Mouse (Mus musculus) yolk sac, embryonic 10.5 days (tissue): ENCODE measurements around the gene Prr12.
"Not testable (repeated sequence)": the region's sequence is repeated elsewhere in the genome, so short reads cannot be mapped to it uniquely, and the experiment has no call there.

ENCODE experiments used
- DNase-seq: peaks from one replicate; pipeline ENCODE4 v3.0.0-alpha.2; 2017; ENCODE audit warnings: low spot score

The Prr12 gene

DNA sequence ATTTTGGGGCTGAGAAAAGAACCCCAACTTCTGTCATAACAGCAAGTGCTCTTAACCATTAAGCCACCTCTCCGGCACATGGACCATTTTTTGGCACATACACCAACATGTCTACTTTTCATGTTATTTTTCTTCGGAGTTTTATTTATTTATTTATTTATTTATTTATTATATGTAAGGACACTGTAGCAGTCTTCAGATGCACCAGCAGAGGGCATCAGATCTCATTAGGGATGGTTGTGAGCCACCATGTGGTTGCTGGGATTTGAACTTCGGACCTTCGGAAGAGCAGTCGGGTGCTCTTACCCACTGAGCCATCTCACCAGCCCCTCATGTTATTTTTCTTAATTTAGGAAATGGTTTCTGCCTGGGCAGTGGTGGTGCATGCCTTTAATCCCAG is 29.0 kb downstream of the Prr12 start:
- DNase-seq: not testable (repeated sequence)

DNA sequence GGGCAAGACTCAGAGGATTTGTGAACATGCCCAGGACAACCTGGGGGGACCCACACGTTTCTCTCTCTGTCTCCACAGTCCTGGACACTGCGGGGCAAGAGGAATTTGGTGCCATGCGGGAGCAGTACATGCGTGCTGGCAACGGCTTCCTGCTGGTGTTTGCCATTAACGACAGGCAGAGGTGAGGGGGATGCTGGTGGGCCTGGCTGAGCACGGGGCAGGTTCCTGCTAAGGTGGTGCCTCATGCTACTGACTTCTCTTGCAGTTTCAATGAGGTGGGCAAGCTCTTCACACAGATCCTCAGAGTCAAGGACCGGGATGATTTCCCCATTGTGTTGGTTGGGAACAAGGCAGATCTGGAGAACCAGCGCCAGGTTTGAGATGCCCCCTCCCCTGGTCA is 32.5 kb downstream of the Prr12 start:
- no peak for DNase-seq

DNA sequence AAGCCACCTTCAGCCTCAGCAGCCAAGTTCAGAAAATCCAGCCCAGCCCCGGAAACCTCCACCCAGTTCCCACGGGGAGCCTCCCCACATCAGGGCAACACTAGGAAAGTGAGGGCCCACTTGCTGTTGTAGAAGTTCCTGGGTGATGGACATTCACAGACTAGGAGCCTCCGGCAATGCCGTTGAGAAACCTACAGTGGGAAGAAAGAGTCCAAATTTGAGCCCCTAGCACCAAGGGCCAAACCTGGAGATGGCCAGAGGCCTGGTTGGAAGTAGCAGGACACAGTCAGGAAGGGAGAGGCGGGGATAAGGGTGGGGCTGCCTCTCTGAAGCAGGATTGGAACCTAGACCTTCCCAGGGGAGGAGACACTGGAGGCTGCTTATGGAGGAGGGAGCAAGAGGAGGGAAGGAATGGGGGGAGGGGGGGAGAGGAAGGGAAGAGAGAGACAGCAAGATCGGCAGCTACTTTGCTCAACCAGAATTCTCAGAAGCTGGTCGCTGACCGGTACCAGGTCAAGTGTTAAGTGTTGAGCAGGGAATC is 33.6 kb downstream of the Prr12 start:
- peak; percentile 70 for DNase-seq

DNA sequence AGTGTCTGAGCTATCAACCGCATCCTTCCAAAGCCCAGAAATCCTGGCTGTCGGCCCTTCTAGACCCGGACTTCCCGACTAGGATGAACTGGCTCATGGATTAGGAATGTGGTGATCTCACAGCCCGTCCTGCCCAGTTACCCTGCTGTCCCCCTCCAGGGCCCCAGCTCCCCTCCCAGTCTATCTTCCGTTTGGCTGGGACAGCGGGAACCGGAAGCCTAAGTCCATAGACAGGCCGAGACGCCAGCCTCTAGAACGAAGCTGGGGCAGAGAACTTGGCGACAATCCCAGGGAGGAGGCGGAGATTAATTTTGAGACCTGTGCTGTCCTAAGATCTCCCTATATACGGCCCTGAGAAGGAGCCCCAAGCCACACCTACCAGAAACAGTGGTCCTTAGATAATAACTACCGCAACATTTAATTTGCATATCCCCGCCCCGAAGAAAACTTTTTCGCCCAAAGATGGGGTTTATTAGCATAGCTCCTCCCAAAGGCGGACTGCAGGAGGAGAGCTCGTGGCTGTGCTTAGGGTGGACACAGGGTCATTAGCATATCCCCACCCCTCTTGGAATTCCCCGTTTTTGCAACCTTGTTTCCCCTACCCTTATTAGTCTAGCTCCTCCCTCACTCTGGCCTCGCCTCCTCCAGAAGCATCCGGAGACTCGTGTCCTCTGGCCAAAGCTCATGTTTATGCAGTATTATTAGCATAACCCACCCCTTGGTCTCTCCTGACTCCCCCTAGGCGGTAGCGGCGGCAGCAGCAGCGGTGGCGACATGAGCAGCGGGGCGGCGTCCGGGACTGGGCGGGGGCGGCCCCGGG is 35.2 kb downstream of the Prr12 start, which contains the start of gene Rras:
Gene Rras (plus strand): TSS at position 720 of the 820 bp plus-strand sequence.
- DNase-seq: peak; percentile 98

DNA sequence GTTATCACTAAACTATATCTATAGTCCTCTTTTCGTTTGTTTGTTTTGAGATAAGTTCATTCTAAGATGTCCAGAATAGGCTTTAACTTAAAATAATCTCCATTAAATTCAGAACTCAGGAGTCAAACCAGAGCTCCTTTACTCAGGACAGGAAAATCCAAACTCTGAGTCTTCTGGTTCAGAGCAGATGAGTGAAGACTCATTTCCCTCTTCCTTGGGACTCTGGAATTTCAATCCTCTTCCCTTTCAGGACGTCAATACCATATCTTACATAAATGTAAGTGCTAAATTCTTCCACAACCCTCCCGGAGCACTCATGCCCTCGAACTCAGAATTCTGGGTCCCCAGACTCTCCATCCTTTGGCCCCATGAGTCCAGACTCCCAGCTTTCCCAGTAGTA is 35.9 kb downstream of the Prr12 start:
- DNase-seq: no peak

DNA sequence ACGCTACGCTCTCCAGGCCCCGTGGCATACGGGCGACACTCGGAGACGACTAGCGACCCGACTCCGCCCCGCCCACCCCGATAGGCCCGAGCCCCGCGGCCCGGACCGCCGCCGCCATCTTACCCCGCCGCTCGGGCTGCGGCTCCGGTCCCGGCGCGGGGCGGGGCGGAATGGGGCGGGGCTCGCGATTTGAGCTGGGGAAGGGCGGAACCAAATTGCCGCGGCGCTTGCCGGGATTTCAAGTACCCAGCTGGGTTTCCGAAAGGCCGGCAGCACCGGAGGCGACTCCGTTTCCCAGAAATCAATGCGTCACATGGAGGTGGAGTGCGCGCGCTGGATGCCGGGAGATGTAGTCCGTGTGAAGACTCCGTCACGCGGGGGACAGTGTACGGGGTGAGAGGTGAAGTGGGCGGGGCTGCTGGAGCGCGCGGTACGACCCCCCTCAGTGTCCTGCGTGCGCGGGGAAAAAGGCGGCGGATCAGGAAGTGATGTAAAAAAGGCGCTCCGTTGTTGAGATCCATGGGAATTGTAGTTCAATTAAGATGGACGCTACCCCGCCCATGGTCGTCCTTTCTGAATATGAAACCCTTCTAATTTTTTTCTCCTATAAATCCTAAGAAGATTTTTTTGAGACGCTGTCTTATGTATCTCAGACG is 36.6 kb downstream of the Prr12 start, which contains the start of gene Scaf1:
Gene Scaf1 (minus strand): TSS at position 407 of the 656 bp plus-strand sequence.
- DNase-seq: peak; percentile 100

DNA sequence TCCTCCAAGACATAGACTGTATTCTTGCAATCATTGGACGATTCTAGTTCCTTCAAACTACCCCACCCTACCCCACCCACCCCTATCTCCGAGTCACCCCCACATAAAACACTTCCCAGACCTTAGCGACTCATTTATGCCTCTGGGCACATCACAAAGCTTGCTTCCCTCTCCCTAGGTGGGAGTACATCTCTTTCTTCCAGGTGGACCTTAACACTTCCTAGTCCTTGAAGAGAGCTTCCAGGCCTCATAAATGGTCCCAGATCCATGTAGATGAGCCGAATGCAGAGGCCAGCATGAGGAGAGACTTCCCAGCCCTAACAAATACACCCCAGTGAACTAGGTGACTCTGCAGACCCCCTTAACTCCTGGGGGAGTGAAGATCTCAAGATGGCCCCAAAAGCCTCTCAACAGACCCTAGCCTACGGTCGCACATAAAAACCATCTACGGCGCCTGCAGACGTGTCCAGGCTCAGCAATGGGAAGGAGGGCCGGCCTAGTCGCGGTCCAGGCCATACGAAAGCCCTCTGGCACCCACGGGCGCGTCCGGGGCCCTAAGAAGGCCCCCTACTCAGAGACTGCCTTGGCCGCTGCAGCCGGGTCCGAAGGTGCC is 37.2 kb downstream of the Prr12 start:
- no peak for DNase-seq

DNA sequence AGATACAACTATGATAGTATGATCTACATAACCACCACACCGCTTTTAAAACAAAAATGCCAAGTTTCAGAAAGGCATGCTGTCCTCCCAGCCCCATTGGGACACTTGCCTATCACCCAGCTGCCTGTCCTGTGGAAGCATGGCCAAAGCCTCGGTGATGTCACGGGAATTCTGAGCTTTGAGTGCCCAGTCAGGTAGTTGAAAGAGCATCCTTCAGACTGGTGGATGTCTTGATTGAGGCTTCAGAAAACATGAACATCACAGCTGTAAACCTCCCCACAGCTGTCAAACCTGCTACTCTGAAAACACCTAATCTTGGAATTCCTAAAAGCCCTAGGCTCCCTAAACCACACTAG is 38.6 kb downstream of the Prr12 start:
- DNase-seq: no peak

DNA sequence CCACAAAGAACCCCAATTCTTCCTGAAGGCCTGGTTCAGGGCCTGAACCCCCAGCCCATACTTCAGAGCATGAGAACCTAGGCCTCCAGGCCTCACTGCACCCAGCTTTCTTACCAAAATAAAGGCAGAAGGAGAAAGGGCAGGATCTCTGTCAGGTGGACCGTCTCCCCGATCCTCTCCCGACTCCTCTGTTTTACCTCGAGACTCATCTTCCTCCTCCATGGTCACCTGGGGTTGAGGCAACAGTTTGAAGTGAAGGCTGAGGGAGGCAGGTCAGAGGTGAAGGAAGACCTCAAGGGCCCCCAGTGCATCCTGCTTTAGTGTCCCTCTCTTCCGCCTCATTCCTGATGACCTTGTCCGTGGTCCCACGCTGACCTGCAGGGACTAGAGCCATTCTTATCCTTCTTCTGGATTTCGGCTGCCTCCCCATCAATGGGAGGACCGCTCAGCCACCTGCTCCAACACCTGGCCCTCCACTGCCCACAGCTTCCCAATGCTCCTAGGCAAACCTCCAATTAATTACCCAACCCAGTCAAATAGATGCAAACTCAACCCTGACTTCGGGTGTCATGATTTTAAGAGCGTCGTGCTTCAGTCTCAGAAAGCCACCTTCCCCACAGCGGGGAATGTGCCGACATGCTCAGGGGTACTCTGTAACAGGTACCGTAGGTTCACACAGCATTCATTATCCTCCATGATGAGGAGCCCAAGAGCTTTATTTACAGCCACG is 39.1 kb downstream of the Prr12 start:
- DNase-seq: no peak

DNA sequence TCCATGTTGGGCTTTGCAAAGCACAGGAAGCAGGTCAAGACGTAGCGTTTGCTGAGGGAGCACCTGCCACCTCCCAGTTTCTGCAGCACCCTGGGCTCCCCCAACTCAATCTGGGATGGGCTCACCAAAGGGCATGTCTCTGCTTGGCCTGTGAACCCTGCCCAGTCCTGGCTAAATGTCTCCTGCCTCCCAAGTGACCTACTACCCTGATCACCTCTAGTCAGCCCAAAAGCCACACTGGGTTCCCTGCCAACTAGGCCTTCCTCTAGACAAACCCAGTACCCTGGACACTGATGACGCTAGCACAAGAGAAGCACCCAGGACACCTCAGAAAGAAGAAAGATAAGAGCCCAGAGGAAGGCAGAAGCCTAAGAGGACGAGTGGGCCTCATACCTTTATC is 39.9 kb downstream of the Prr12 start:
- DNase-seq: no peak

DNA sequence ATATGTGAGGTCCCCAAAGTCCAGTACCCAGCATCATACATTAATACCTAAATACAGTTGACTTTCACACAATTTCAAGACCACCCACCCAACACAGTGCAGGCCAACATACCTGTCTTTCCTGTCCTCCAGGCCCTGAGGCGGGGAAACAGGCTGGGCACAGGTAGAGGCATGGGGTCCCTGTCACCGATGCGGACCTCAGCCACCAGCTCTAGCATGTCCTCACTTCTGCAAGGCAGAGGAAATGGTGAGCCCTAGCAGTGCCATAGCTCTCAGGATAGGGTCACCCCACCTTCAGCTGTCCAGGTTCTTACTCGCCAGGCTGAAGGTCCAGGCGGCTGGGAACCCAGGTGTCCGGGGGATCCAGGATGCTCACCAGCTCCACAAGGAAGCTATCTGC is 40.7 kb downstream of the Prr12 start:
- no peak for DNase-seq

DNA sequence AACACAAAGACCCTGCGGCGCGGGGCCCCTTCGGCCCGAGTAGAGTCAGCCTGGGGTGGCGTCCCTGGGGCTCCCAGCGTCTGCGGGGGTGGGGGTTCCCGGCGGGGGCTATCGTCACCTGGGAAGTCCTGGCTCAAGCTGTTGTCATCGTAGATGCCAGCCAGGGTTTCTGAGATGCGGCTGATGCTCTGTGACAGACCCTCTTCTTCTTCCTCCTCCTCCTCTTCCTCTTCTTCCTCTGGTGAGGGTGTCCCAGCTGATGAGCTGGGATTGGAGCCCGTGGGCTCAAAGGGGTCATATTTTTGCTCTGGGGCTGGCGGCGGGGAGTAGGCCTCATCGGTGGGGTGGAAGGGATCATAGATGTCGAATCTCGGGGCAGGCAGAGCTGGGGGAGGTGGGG is 44.3 kb downstream of the Prr12 start:
- no peak for DNase-seq

DNA sequence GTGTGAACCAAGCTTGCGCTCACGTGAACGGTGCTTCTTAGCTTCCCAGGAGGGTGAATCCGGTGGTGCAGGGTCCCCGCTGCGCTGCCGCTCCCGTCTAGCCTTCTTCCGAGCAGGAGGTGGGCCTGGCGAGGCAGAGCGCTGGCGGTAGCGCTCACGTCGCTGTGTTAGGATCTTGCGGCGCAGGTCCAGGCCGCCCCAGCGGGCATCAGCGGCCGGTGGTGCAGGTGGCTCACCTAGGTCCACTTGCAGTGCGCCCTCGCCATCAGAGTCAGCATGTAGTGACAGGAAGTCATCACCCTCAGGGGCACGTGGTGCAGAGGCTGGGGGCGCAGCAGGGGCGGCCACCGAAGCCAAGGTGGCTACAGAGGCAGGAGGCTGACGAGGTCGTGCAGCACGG is 44.8 kb downstream of the Prr12 start:
- DNase-seq: no peak

DNA sequence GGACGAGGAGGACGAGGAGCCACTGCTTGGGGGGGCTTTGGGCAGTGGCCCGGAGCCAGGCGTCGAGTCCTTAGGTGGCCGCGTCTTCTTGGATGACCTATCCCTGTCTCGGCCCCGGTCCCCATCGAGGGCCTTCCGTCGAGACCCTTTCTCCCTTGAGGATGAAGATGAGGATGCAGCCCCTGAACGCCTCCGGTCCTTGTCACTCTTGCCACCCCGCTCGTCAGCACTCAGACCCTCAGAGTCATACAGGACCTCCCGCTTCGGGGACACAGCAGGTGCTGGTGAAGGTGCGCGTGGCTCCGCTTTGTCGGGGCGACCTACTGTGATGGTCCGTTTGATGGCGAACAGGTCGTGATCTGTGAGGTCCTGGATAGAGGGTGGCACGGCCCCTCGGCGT is 45.5 kb downstream of the Prr12 start:
- DNase-seq: no peak

DNA sequence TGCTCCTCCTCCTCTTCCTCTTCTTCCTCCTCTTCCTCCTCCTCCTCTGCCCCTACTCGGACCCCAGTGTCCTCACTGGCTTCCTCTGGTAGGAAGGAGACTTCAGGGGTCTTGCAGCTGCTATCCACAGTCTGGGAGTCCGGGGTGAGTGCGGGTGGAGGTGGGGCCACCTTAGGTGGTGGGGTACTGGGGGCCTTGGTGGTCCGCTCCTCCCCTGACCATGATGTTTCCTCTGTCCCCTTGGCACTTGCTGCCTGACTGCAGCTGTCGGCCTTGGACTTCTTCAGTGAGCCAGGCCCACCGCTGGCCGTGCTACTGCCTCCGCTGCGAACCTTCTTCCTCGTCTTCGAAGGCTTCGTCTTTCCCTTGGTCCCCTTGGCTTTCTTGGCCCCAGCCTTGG is 46.2 kb downstream of the Prr12 start:
- DNase-seq: no peak

DNA sequence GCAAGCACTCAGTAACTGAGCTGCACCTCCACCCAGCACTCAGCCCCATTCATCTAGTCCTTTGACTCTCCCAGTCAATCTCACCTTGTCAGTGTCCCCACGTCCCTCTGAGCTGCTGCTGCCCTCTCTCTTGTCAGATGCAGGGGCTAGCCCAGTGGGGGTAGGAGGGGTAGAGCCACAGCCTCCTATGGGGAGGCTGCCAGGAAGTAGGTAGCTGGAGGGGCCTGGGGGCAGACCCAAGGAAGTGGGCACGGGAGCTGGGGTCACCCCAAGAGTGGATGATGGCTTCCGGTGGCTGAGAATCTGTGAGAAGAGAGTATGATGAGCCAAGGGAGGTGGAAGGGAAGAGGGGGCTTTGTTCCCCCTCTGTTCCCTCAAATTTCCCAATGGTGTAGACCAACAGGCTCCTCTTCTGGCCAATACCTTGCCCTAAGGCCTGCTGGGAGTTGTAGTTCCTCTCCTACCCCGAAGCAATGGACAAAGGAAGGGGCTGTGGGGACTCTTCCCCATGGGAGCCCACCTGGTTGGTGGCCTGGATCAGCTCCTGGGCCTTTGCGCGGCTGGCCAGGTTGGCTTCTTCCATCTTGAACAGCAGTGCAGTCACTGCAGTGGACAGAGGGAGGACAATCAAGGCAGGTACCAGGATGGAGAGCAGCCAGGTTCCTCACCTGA is 47.2 kb downstream of the Prr12 start:
- DNase-seq: no peak

DNA sequence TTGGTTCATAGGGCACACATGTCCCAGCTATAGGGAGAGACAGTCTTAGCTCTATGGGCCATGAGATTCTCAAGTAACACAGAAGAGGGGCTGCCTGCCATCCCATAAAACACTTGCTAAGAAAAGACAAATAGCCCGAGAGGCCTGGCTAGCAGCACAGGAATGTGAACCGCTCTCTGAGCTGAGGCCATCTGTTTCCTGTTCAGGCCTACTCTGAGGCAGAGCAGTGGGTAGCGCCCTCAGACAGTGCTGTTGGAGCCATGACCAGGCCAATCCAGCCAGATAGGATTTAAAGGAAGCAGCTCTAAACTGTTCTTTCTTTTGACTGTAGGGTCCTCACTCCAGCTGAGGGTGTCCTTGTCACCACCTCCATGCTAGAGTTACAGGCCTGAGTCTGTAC is 48.1 kb downstream of the Prr12 start:
- no peak for DNase-seq

DNA sequence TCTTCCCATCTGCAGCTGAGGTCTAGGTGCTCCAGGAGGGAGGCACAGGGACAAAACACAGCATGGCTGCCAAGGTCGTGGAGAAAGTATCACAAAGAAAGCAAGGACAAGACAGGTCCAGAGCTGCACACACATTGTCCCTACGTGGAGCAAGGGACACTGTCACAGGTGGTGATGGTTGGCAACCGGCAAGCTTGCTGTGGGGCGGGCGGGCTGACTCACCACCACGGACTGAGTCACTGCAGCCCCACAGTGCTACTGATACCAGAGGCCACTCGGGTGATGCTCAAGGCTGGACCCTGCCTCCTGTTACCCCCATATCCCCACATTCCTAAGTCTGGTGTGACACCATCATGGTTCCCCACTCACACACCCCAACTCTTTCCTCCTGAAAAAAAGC is 50.2 kb downstream of the Prr12 start:
- no peak for DNase-seq

DNA sequence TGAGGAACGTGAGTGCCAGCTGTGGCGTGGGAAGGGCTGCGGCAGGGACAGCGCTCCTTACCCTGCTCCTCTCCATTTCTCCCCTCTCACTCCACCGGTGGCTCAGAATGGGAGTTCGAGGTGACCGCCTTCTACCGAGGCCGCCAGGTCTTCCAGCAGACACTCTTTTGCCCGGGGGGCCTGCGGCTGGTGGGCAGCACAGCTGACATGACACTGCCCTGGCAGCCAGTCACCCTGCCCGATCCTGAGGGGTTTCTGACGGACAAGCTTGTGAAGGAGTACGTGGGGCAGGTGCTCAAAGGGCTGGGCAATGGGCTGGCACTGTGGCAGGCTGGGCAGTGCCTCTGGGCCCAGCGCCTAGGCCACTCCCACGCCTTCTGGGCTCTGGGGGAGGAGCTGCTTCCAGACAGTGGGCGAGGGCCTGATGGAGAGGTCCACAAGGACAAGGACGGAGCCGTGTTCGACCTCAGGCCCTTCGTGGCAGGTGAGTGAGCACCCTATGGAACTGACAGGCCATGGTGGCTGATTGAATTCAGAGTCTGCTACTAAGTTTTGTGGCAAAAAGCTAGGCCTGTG is 52.1 kb downstream of the Prr12 start:
- DNase-seq: no peak

DNA sequence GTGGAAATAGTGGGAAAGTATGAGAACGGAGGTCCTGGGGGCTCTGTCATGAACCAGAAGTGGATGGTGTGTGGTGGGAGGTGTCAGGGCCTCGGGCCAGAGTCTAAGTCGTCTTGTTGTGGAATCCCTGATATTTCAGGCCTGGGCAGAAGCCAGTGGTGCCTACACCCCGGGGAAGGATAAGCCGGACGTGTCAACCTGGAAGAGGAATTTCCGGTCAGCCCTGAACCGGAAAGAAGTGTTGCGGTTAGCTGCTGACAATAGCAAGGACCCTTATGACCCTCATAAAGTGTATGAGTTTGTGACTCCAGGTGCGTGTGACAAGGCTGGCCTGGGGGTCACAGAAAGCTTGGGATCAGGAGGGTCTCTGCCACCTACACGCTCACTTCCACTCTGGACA is 52.9 kb downstream of the Prr12 start:
- no peak for DNase-seq

DNA sequence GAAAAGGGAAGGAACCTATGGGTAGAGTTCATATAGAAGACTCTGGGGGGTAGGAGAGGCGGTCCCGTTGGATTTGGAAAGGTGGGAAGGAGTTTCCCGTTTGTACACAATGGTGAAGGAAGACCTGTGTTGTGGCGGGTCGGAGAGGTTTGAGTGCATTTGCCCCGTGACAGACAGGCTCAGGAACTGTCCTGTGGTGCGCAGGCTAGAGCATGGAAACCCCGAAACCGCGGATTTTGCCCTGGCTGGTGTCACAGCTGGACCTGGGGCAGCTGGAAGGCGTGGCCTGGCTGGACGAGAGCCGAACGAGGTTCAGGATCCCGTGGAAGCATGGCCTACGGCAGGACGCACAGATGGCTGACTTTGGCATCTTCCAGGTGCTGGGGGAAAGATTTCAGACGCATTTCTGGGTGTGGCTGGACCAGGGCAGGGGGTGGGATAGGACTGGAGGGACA is 54.2 kb downstream of the Prr12 start, which contains the start of gene Bcl2l12:
Gene Bcl2l12 (minus strand): TSS at position 212 of the 455 bp plus-strand sequence.
- peak; percentile 57 for DNase-seq
